Mouse (Mus musculus) limb, embryonic 10.5 days (tissue): ENCODE results near the gene Gm16503. TPM values are rescaled to one million over a fixed set of nuclear protein-coding genes. Genes with fewer than 3 reads are reported as not detected.
"Not testable (repeated sequence)": the region's sequence is repeated elsewhere in the genome, so short reads cannot be mapped to it uniquely, and the experiment has no call there.

Source experiments
- DNase-seq: peaks from one replicate; pipeline ENCODE4 v3.0.0-alpha.2; 2017; ENCODE audit warnings: low spot score
- H3K27ac ChIP-seq: fragments of 300-500 bp; sonication (generic); 2 replicates; pipeline ENCODE4 v1.5.1; 2016; ENCODE audit warnings: mild to moderate bottlenecking
- H3K27me3 ChIP-seq: fragments of 300-500 bp; sonication (generic); 2 replicates; pipeline ENCODE4 v1.6.1; 2016; ENCODE audit warnings: low read depth, mild to moderate bottlenecking; ENCODE audit not compliant: poor library complexity, severe bottlenecking
- H3K36me3 ChIP-seq: fragments of 300-500 bp; sonication (generic); 2 replicates; pipeline ENCODE4 v1.6.1; 2016; ENCODE audit warnings: mild to moderate bottlenecking, moderate library complexity
- H3K4me1 ChIP-seq: fragments of 300-500 bp; sonication (generic); 2 replicates; pipeline ENCODE4 v1.6.1; 2016
- H3K4me3 ChIP-seq: fragments of 300-500 bp; sonication (generic); 2 replicates; pipeline ENCODE4 v1.5.1; 2016; ENCODE audit warnings: mild to moderate bottlenecking, moderate library complexity
- H3K9me3 ChIP-seq: fragments of 300-500 bp; sonication (generic); replicated peaks from 2 replicates; pipeline ENCODE4 v1.6.1; 2016; ENCODE audit warnings: mild to moderate bottlenecking
- WGBS: fragments of 180-500 bp; shearing (Covaris S2); methylation state at CpG from one replicate; pipeline ENCODE4 v1.1.7; 2016; 5-methylcytosine and 5-hydroxymethylcytosine counted together
- polyA plus RNA-seq: library from polyadenylated mRNA; unstranded; fragments of >200 nt; fragmentation: Nextera tagmentation; extraction: Ambion mirVana; gene quantifications from 2 replicates; pipeline ENCODE4 v1.2.1, GENCODE M21; 2016

Gm16503 gene
- polyA plus RNA-seq: 0.75 and 1.0 TPM in 2 replicates

DNA sequence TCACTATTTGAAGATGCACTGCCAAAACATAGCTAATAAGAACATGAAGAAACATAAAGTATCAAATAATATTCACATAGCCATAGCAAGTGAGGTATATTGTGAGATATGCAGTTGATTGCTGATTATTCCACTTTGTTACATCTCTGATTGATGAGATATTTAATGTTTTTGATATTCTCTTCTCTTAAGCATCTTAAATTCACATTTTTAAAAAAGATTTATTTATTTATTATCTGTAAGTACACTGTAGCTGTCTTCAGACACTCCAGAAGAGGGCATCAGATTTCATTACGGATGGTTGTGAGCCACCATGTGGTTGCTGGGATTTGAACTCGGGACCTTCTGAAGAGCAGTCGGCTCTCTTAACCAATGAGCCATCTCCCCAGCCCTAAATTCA, at the start of gene Gm16503:
Gene Gm16503 (plus strand): TSS at position 301 of the 400 bp plus-strand sequence.
- WGBS: 90% methylated on average over 3 of the region's 3 CpGs
- not testable (repeated sequence) for H3K4me1 ChIP-seq, H3K4me3 ChIP-seq, H3K27ac ChIP-seq, DNase-seq, H3K27me3 ChIP-seq, H3K36me3 ChIP-seq
- H3K9me3 ChIP-seq: peaks cover 18% of the 10 kb centered on the region

DNA sequence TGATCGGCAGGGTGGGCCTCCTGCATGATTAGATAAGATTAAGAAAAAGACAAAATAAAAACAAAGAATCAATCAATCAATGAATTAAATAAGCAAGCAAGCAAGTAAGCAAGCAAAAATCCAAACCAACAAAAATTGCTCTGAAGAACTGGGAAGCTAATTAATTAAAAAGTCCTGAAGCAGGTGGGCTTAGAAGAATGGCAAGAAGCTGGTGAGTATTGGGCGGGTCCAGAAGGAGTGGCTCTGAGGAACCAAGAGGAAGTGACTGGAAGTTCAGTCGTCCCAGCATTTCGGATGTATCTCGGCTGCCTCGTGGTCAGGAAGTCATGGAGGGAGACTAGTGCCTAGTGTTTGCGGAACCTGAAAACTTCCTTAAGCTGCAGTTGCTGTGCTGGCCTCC, 47.9 kb upstream of the Gm16503 start, which contains the start of gene Zfp982:
Gene Zfp982 (plus strand): TSS at position 301 of the 400 bp plus-strand sequence.
- not testable (repeated sequence) for DNase-seq, H3K27ac ChIP-seq, H3K4me1 ChIP-seq, H3K4me3 ChIP-seq, H3K27me3 ChIP-seq
- Histone ChIP-seq H3K9me3 (peaks cover 18% of the 10 kb centered on the region; the same call in 1 of the 2 replicates), H3K36me3 (peaks cover 22% of the 10 kb centered on the region)
- WGBS: 93% methylated on average over 7 of the region's 7 CpGs

DNA sequence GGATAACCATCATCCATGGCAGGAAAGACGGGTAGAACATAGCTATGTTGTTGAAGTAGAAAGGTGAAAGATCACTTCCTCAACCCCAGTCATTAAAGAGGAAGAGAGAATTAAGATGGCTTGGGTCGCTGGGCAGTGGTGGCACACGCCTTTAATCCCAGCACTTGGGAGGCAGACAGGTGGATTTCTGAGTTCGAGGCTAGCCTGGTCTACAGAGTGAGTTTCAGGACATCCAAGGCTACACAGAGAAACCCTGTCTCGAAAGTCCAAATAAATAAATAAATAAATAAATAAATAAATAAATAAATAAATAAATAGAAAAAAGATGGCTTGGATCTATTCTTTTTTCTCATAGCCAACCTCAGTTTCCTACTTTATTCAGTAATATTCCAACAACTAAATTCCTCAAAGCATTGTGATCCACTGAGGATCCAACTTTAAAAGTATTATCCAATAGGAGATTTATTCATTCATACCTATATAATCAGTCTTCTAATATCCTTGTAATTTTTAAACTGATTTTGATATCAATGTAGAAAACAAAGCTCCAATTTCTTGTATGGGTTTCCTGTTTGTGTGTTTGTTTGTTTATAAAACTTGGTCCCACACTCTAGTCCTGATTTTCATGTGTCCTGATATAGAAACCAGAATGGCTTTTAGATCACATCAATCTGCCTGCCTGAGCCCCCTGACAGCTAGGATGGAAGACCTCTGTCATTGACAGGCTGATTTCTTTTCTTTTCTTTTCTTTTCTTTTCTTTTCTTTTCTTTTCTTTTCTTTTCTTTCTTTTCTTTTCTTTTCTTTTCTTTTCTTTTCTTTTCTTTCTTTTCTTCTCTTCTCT, 41.0 kb upstream of the Gm16503 start:
- 92% methylated on average over 5 of the region's 5 CpGs for WGBS
- not testable (repeated sequence) for H3K36me3 ChIP-seq, DNase-seq, H3K4me3 ChIP-seq, H3K27me3 ChIP-seq, H3K9me3 ChIP-seq, H3K4me1 ChIP-seq, H3K27ac ChIP-seq

DNA sequence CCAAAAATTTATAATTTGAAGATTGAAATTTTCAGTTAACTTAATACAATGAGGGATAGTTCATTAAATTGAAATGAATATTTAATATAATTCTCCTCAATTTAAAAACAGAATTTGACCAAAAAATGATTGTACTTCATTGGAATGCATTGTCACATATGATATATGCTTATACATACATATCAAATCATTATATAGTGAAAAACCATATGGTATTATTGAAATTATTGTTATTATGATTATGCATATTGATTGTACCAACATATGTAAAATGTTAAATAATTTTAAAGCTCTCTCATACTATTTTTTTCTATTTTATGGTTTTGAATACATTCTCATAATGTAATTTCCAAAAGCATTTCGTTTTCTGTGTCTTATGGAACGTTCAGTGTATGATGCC, 30.8 kb upstream of the Gm16503 start:
- no peak overlapping the region for H3K4me3 ChIP-seq
- 87% methylated on average over 2 of the region's 2 CpGs for WGBS
- no peak for DNase-seq
- no peaks in the 10 kb centered on the region for H3K4me1 ChIP-seq
- no peak overlapping the region for H3K27ac ChIP-seq
- no peaks in the 10 kb centered on the region for H3K27me3 ChIP-seq
- peaks cover 12% of the 10 kb centered on the region for H3K9me3 ChIP-seq
- peaks cover 27% of the 10 kb centered on the region for H3K36me3 ChIP-seq

DNA sequence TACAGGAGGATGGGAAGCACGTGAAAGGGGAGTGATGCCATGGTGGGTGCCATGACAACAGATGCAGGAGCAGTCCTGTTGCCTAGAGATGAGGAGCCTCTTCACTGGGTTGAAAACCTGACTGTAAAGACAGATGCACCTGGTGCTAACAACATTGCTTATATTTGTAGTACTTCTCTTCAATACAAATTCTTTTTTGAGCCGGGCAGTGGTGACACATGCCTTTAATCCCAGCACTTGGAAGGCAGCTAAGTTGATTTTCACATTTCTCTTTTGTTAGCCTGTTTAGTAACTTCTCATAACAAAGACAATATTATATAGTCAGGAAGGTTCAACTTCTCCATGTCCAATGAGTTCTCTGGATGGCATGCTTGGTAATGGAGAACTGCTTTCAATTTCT, 21.0 kb upstream of the Gm16503 start:
- Histone ChIP-seq H3K27me3 (no peaks in the 10 kb centered on the region), H3K9me3 (peaks cover 38% of the 10 kb centered on the region), H3K4me1 (no peaks in the 10 kb centered on the region), H3K36me3 (0 out of 2 replicates have a peak, but pooled peaks cover 2% of the 10 kb centered on the region), H3K4me3 (no peak overlapping the region), H3K27ac (no peak overlapping the region)
- DNase-seq: no peak
- WGBS: 79% methylated on average over 2 of the region's 2 CpGs

DNA sequence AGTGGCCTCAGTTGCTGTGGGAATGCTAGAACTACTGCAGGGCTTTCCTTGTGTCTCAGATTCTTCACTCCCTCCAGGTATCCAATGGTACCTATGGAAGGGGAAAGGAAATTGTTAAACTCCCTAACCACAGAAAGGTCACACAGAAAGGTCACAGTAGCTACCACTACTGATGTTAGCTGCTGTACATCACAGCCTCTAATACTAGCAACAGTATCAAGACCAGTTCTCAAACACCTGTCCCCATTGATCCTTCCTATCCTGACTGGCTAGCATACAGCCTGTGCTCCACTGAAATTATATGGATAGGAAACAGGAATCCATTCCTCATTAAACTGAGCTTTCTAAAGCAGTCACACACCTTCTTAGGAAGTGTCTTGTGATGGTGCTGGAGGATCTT, 19.9 kb upstream of the Gm16503 start:
- H3K27ac ChIP-seq: no peak overlapping the region
- H3K9me3 ChIP-seq: peaks cover 38% of the 10 kb centered on the region

DNA sequence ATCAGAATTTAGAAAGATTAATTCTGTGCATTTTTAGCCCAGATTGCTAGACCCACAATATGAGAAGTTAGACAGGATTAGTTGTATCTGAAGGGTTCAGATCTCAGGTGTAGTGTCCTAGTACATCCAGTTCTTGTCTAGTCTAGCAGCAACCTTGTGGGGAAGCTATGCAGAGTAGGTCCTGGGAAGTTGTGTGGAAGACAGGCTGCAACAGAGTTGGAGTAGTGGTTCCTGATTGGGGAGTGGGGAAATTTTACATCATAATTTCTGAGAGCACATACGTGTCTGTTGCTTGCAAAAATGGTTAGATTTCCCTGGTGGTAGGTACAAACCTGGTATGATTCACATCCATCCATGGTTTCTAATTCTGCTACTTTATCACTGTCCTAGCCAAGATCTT, 14.9 kb upstream of the Gm16503 start:
- Histone ChIP-seq H3K27ac (no peak overlapping the region), H3K36me3 (no peaks in the 10 kb centered on the region), H3K4me1 (no peaks in the 10 kb centered on the region), H3K4me3 (no peak overlapping the region), H3K9me3 (peaks cover 12% of the 10 kb centered on the region), H3K27me3 (no peaks in the 10 kb centered on the region)
- 94% methylated on average over 1 of the region's 1 CpGs for WGBS
- DNase-seq: no peak

More for the DNA sequence above, 19.9 kb upstream of the Gm16503 start:
- no peak for DNase-seq
- Histone ChIP-seq H3K4me1 (no peaks in the 10 kb centered on the region), H3K36me3 (0 out of 2 replicates have a peak, but pooled peaks cover 2% of the 10 kb centered on the region), H3K27me3 (no peaks in the 10 kb centered on the region), H3K4me3 (no peak overlapping the region)

DNA sequence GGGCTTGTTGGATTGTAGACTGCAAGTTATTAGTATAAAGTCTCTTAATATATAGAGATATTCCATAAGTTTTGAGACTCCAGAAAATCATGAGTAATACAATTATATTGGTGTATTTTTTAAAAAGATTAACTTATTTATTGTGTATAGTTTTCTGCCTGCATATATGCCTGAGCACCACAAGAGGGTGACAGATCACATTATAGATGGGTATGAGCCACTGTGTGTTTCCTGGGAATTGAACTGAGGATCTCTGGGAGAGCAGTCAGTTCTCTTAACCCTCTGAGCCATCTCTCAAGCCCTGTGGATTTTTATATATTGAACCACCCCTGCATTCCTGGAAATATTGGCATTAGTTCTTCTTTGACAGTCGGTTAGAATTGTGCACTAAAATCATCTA, 9.7 kb upstream of the Gm16503 start:
- Histone ChIP-seq H3K27me3 (no peaks in the 10 kb centered on the region), H3K27ac (no peak overlapping the region), H3K4me3 (no peak overlapping the region), H3K9me3 (peaks cover 8% of the 10 kb centered on the region; the same call in 1 of the 2 replicates), H3K4me1 (no peaks in the 10 kb centered on the region), H3K36me3 (no peaks in the 10 kb centered on the region)
- DNase-seq: no peak
- whole genome bisulfite sequencing: 84% methylated on average over 1 of the region's 1 CpGs

DNA sequence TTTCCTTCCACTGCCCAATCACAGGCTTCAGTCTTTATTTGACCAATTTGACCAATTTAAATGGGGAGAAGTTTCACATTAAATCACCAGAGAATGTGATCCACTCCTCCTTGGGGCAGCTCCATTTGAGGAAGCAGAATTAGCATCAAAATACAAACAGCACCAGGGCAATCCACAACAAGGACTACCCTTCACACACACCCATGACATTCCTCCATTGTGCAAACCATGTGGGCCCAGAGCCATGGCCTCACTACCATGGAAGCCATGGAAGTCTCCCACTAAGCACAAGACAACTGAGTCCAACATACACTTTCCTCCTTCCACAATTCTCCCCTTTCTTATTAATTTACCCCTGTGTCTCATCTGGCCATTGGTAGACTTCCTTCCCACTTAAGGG, 4.1 kb upstream of the Gm16503 start:
- H3K36me3 ChIP-seq, DNase-seq, H3K27ac ChIP-seq, H3K4me1 ChIP-seq, H3K27me3 ChIP-seq, H3K4me3 ChIP-seq: not testable (repeated sequence)
- H3K9me3 ChIP-seq: peaks cover 16% of the 10 kb centered on the region

DNA sequence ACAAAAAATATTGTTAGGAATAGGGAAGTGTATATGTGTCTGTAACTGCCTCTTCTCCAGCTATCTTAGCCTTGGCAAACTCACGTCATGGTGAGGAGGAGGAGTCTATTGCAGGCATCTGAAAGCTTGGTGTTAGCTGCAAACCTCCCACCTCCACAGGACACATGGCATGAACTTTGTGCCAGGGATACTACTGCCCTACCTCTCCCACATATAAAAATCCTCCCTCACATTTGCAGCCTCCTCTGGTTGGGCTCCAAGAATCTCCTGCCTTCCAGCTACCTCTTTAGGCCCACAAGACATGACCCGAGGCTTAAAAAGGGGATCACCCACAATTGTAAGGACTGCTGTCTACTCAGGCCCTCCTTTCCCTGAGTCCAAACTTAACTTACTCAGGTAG, 2.3 kb upstream of the Gm16503 start:
- peaks cover 18% of the 10 kb centered on the region for H3K9me3 ChIP-seq

DNA sequence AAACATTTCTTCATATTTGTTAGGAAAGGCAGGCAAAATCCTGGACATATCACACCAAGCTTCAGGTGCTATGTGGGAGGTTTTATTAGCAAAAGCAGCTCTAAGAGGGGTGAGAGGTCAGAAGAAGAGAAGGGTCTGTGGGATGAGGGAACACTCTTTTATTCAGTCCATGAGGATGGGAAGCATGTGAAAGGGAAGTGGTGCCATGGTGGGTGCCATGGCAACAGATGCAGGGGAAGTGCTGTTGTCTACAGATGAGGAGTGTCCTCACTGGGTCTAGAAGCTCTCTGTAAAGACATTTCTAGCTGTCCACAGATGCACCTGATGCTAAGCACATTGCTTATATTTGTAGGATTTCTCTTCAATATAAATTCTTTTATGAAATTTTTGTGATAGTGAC, 1.1 kb downstream of the Gm16503 start:
- H3K36me3 ChIP-seq: no peaks in the 10 kb centered on the region

More for the DNA sequence above, 2.3 kb upstream of the Gm16503 start:
- Histone ChIP-seq H3K36me3 (no peaks in the 10 kb centered on the region), H3K4me1 (no peaks in the 10 kb centered on the region), H3K27me3 (no peaks in the 10 kb centered on the region), H3K4me3 (no peak overlapping the region), H3K27ac (no peak overlapping the region)
- 89% methylated on average over 2 of the region's 2 CpGs for WGBS
- DNase-seq: no peak

DNA sequence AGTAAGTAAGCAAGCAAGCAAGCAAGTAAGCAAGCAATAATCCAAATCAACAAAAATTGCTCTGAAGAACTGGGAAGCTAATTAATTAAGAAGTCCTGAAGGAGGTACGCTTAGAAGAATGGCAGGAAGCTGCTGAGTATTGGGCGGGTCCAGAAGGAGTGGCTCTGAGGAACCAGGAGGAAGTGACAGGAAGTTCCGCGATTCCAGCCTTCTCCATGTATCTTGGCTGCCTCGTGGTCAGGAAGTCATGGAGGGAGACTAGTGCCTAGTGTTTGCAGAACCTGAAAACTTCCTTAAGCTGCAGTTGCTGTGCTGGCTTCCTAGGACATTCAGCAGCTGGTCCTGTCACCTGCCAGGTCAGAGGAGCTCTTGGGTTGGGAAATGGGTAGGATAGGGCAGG, 13.1 kb downstream of the Gm16503 start, which contains the start of gene Zfp985:
Gene Zfp985 (plus strand): TSS at position 207 of the 400 bp plus-strand sequence.
- H3K4me3 ChIP-seq, DNase-seq, H3K27me3 ChIP-seq: not testable (repeated sequence)

More for the DNA sequence above, 1.1 kb downstream of the Gm16503 start:
- Histone ChIP-seq H3K4me3 (no peak overlapping the region), H3K27me3 (no peaks in the 10 kb centered on the region), H3K9me3 (peaks cover 10% of the 10 kb centered on the region), H3K4me1 (no peaks in the 10 kb centered on the region), H3K27ac (no peak overlapping the region)
- DNase-seq: no peak

DNA sequence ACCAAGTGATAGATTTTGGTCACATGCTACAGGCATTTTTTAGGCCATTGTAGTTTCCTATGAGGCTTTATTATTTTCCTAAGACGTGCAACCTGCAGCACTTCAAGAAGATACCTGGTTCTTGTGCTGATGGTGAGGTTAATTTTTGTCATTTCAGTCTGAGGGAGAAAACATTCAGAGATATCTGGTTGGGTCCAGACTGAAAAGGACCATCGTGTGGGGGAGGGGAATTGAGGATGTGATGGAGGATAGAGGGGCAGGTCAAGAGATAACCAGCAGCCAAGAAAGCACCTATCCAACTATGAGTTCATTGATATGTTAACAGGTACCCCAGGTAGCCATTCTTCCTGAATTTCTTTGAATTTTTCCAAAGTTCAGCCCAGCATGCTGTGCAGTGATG, 14.3 kb downstream of the Gm16503 start:
- WGBS: 77% methylated on average over 2 of the region's 2 CpGs

More for the DNA sequence above, 13.1 kb downstream of the Gm16503 start, which contains the start of gene Zfp985:
- not testable (repeated sequence) for H3K4me1 ChIP-seq, H3K27ac ChIP-seq, H3K9me3 ChIP-seq, H3K36me3 ChIP-seq
- 77% methylated on average over 5 of the region's 5 CpGs for WGBS

More for the DNA sequence above, 14.3 kb downstream of the Gm16503 start:
- H3K9me3 ChIP-seq, H3K27ac ChIP-seq, H3K27me3 ChIP-seq, H3K4me1 ChIP-seq, H3K36me3 ChIP-seq, DNase-seq, H3K4me3 ChIP-seq: not testable (repeated sequence)
